Mouse (Mus musculus) stomach, postnatal 0 days (tissue): ENCODE measurements at regions not wholly inside any gene's neighbourhood (a gene's known extent, or its start where the extent isn't known, plus 50 kb on each side); places are given as distances from the start of the nearest gene placed in this dataset.

Experiments used
- ATAC-seq: fragments of 200-750 bp; cut with Nextera tagmentation; 2 replicates; pipeline ENCODE4 v1.8.0; 2017; ENCODE audit not compliant: low FRiP score, low TSS enrichment
- DNase-seq: peaks from one replicate; pipeline ENCODE4 v3.0.0-alpha.2; 2016; ENCODE audit warnings: low spot score
- H3K27ac ChIP-seq: fragments of 300-500 bp; sonication (generic); replicated peaks from 2 replicates; pipeline ENCODE4 v1.5.1; 2014; ENCODE audit warnings: mild to moderate bottlenecking, control low read depth
- H3K27me3 ChIP-seq: fragments of 300-500 bp; sonication (generic); 2 replicates; pipeline ENCODE4 v1.6.1; 2014; ENCODE audit warnings: low read length; ENCODE audit not compliant: control insufficient read depth, insufficient read depth
- H3K36me3 ChIP-seq: fragments of 300-500 bp; sonication (generic); 2 replicates; pipeline ENCODE4 v1.6.1; 2014; ENCODE audit warnings: low read length, mixed read lengths; ENCODE audit not compliant: control insufficient read depth, insufficient read depth
- H3K4me1 ChIP-seq: fragments of 300-500 bp; sonication (generic); replicated peaks from 2 replicates; pipeline ENCODE4 v1.6.1; 2014; ENCODE audit warnings: antibody characterized with exemption; ENCODE audit not compliant: control insufficient read depth, insufficient read depth
- H3K4me2 ChIP-seq: fragments of 300-500 bp; sonication (generic); replicated peaks from 2 replicates; pipeline ENCODE4 v1.6.1; 2014; ENCODE audit warnings: low read depth, mild to moderate bottlenecking, control low read depth, moderate library complexity
- H3K4me3 ChIP-seq: fragments of 300-500 bp; sonication (generic); 2 replicates; pipeline ENCODE4 v1.5.1; 2014; ENCODE audit warnings: low read depth, low read length, control low read depth
- H3K9ac ChIP-seq: fragments of 300-500 bp; sonication (generic); 2 replicates; pipeline ENCODE4 v1.6.1; 2014; ENCODE audit warnings: mild to moderate bottlenecking, low read length, control low read depth, mixed read lengths
- H3K9me3 ChIP-seq: fragments of 300-500 bp; sonication (generic); 2 replicates; pipeline ENCODE4 v1.6.1; 2016; ENCODE audit warnings: low read length; ENCODE audit not compliant: control insufficient read depth
- CTCF ChIP-seq: IDR thresholded peaks from 2 replicates; pipeline ENCODE4 v1.5.1; 2016; ENCODE audit warnings: antibody characterized with exemption, low read depth, mild to moderate bottlenecking, moderate library complexity
- EP300 ChIP-seq: optimal IDR thresholded peaks from 2 replicates; pipeline ENCODE3; 2016; ENCODE audit warnings: antibody characterized with exemption
- WGBS: fragments of 180-500 bp; shearing (Covaris S2); extraction: QIAGEN DNeasy Blood & Tissue Kit; methylation state at CpG from one replicate; pipeline ENCODE4 v1.1.7; 2014; 5-methylcytosine and 5-hydroxymethylcytosine counted together

- DNase-seq (no peak), ATAC-seq (no peak)
- H3K4me2 ChIP-seq: no peak overlapping the region
- H3K4me1 ChIP-seq: no peaks in the 10 kb centered on the region
- H3K27ac ChIP-seq: no peak overlapping the region
- WGBS: 40% methylated on average over 2 of the region's 2 CpGs
- H3K4me3 ChIP-seq: no peak overlapping the region
- no peaks in the 10 kb centered on the region for H3K9me3 ChIP-seq
- H3K9ac ChIP-seq: no peak overlapping the region
- no peak for TF ChIP-seq EP300
- TF ChIP-seq CTCF: no peak
- no peaks in the 10 kb centered on the region for H3K27me3 ChIP-seq
- no peaks in the 10 kb centered on the region for H3K36me3 ChIP-seq
Observed at GRCm38 (mm10) chr2:61173581-61173980, 210.6 kb upstream of the Rbms1 start.

- no peaks in the 10 kb centered on the region for H3K4me1 ChIP-seq
- H3K9me3 ChIP-seq: no peaks in the 10 kb centered on the region
- no peak for ATAC-seq
- TF ChIP-seq EP300 (no peak), CTCF (no peak)
- WGBS: 76% methylated on average over 1 of the region's 1 CpGs
- H3K27ac ChIP-seq: no peak overlapping the region
- H3K36me3 ChIP-seq: no peaks in the 10 kb centered on the region
- H3K4me2 ChIP-seq: no peak overlapping the region
- DNase-seq: no peak
- H3K4me3 ChIP-seq: no peak overlapping the region
- H3K27me3 ChIP-seq: no peaks in the 10 kb centered on the region
- H3K9ac ChIP-seq: no peak overlapping the region
Observed at GRCm38 (mm10) chr2:61161336-61161735, 198.3 kb upstream of the Rbms1 start.

- Histone ChIP-seq H3K36me3 (no peaks in the 10 kb centered on the region), H3K4me1 (no peaks in the 10 kb centered on the region), H3K9ac (no peak overlapping the region), H3K27ac (no peak overlapping the region), H3K4me3 (no peak overlapping the region), H3K9me3 (no peaks in the 10 kb centered on the region), H3K4me2 (no peak overlapping the region), H3K27me3 (no peaks in the 10 kb centered on the region)
- TF ChIP-seq EP300: no peak
- no peak for TF ChIP-seq CTCF
- 48% methylated on average over 3 of the region's 3 CpGs for WGBS
- no peak for DNase-seq
- ATAC-seq: no peak
Observed at GRCm38 (mm10) chr2:61159761-61160160, 196.8 kb upstream of the Rbms1 start.

- Histone ChIP-seq H3K9me3 (no peaks in the 10 kb centered on the region), H3K4me1 (no peaks in the 10 kb centered on the region), H3K27ac (peak overlapping the region; percentile 88), H3K4me2 (peak overlapping the region; percentile 50), H3K9ac (peak overlapping the region; percentile 31; the same call in 1 of the 2 replicates), H3K36me3 (no peaks in the 10 kb centered on the region), H3K27me3 (no peaks in the 10 kb centered on the region), H3K4me3 (peak overlapping the region; percentile 17)
- TF ChIP-seq EP300 (no peak), CTCF (no peak)
- DNase-seq: peak; percentile 59
- peak; percentile 95 for ATAC-seq
- WGBS: 15% methylated on average over 19 of the region's 19 CpGs
Observed at GRCm38 (mm10) chr2:61138998-61139631, 176.1 kb upstream of the Rbms1 start.

- Histone ChIP-seq H3K36me3 (no peaks in the 10 kb centered on the region), H3K4me1 (no peaks in the 10 kb centered on the region), H3K9me3 (no peaks in the 10 kb centered on the region), H3K9ac (no peak overlapping the region), H3K4me2 (no peak overlapping the region; the same call in 1 of the 2 replicates), H3K27ac (peak overlapping the region; percentile 83), H3K27me3 (no peaks in the 10 kb centered on the region), H3K4me3 (no peak overlapping the region)
- peak; percentile 18 for DNase-seq
- WGBS: 18% methylated on average over 3 of the region's 3 CpGs
- no peak for TF ChIP-seq CTCF
- no peak for TF ChIP-seq EP300
- ATAC-seq: peak; percentile 69; the same call in 1 of the 2 replicates
Observed at GRCm38 (mm10) chr2:61138625-61138997, 175.6 kb upstream of the Rbms1 start.

GRCm38 (mm10) chr2:61137378-61137777, 174.4 kb upstream of the Rbms1 start:
- H3K36me3 ChIP-seq: no peaks in the 10 kb centered on the region
- no peak for ATAC-seq

More at GRCm38 (mm10) chr2:61137378-61137777, 174.4 kb upstream of the Rbms1 start:
- H3K27ac ChIP-seq: no peak overlapping the region
- TF ChIP-seq EP300: no peak
- TF ChIP-seq CTCF: no peak
- no peak for DNase-seq
- H3K4me1 ChIP-seq: no peaks in the 10 kb centered on the region
- H3K9ac ChIP-seq: no peak overlapping the region
- 45% methylated on average over 3 of the region's 3 CpGs for WGBS
- H3K27me3 ChIP-seq: no peaks in the 10 kb centered on the region
- no peaks in the 10 kb centered on the region for H3K9me3 ChIP-seq
- no peak overlapping the region for H3K4me2 ChIP-seq
- no peak overlapping the region for H3K4me3 ChIP-seq
